Mouse (Mus musculus): ENCODE results near the gene D430042O09Rik.

DNA sequence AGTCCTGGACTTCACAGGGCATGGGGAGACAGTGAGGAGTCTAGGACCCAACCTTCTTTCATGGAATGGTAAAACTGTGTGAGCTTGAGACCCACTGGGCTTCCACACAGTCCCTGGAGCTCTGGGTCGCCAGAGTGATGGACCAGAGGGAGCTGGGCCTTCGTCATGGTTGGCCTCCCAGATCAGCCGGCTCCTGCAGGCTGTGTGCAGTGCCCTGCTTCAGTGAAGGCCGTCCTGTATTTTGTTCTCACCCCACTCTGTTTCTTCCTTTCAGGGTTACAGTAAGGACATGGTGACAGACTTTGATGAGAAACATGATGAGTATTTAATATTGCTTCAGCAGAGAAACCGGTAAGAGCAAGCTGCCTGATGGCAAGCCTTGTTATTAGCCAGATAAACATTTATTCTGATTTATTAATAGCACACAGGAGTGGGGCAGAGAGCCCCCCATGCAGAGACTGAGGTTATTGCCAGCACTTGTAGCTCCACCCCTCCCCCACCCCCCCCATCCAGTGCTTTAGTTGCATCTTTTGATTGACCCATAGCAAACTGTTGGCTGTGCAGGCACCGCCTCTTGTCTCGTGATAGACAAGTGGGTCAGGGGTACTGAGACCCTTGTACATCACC lies 45.1 kb downstream of the D430042O09Rik start:
- TF ChIP-seq CTCF (IDR thresholded peaks at IDR 0.05; ENCODE audit: low read depth, low read length) (no peak), POLR2A (IDR thresholded peaks at IDR 0.05; ENCODE audit: extremely low read depth, insufficient read depth, low read length) (no peak)

All from liver, adult 2 months (tissue).